Mouse (Mus musculus) gastrocnemius, postnatal 25 days (tissue): Measurements from ENCODE around the gene Plekhb1. TPM values are rescaled to one million over a fixed set of nuclear protein-coding genes. Genes with fewer than 3 reads are reported as not detected.

Source experiments
- DNase-seq: peaks from one replicate; pipeline ENCODE4 v3.0.0; 2022
- long read RNA-seq, 2 experiments: library from polyadenylated mRNA; stranded (forward); transcript quantifications; one replicate each; pipeline ENCODE4 v2.0.0; 2021
- total RNA-seq, 2 experiments: library from RNA; stranded (reverse); gene quantifications; 1 replicate in 1 of 2; 2 replicates in 1 of 2; pipeline ENCODE4 v1.2.3; 2021

Gene Plekhb1
- total RNA-seq: 10 to 100 TPM; 27.4 to 32.8 TPM
- long read RNA-seq, experiment 1, transcript Plekhb1-203 (7 exons, 1,806 nt): major isoform, 21 of 33 reads
- long read RNA-seq, experiment 1, partial matches to known transcripts: 3 of 33 reads
- long read RNA-seq, experiment 1, other reads (novel, unspliced or antisense): 6 of 33 reads
- long read RNA-seq, experiment 2, transcript Plekhb1-203 (7 exons, 1,806 nt): major isoform, 11 of 18 reads
- long read RNA-seq, experiment 2, partial matches to known transcripts: 1 of 18 reads
- long read RNA-seq, experiment 2, other reads (novel, unspliced or antisense): 4 of 18 reads

- DNase-seq: no peak
Observed at GRCm38 (mm10) chr7:100662231-100662630, at the start of gene Plekhb1. TSS of gene Plekhb1 (minus strand) at chr7:100662414.

- DNase-seq: no peak
Observed at GRCm38 (mm10) chr7:100706883-100707480, 44.8 kb upstream of the Plekhb1 start.

- peak; percentile 95 for DNase-seq
Observed at GRCm38 (mm10) chr7:100706143-100706841, 44.1 kb upstream of the Plekhb1 start, which contains the start of gene Fam168a. TSS of gene Fam168a (plus strand) at chr7:100706635.

- no peak for DNase-seq
Observed at GRCm38 (mm10) chr7:100699771-100700770, 37.9 kb upstream of the Plekhb1 start.

- DNase-seq: no peak
Observed at GRCm38 (mm10) chr7:100693199-100693598, 31.0 kb upstream of the Plekhb1 start.

- DNase-seq: peak; percentile 31
Observed at GRCm38 (mm10) chr7:100688471-100688870, 26.3 kb upstream of the Plekhb1 start.

GRCm38 (mm10) chr7:100685061-100686030 lies 23.1 kb upstream of the Plekhb1 start:
- peak; percentile 57 for DNase-seq

- DNase-seq: no peak
Observed at GRCm38 (mm10) chr7:100684538-100684937, 22.3 kb upstream of the Plekhb1 start.

GRCm38 (mm10) chr7:100684081-100684480 lies 21.9 kb upstream of the Plekhb1 start:
- DNase-seq: no peak

- no peak for DNase-seq
Observed at GRCm38 (mm10) chr7:100683241-100683640, 21.0 kb upstream of the Plekhb1 start.

- no peak for DNase-seq
Observed at GRCm38 (mm10) chr7:100681132-100681531, 18.9 kb upstream of the Plekhb1 start.

GRCm38 (mm10) chr7:100678948-100679880 lies 17.0 kb upstream of the Plekhb1 start:
- no peak for DNase-seq

GRCm38 (mm10) chr7:100678052-100678451 lies 15.8 kb upstream of the Plekhb1 start:
- DNase-seq: no peak

- DNase-seq: no peak
Observed at GRCm38 (mm10) chr7:100674941-100675340, 12.7 kb upstream of the Plekhb1 start.

GRCm38 (mm10) chr7:100673452-100673851 lies 11.2 kb upstream of the Plekhb1 start:
- no peak for DNase-seq

GRCm38 (mm10) chr7:100670646-100671045 lies 8.4 kb upstream of the Plekhb1 start:
- DNase-seq: no peak

GRCm38 (mm10) chr7:100663729-100664304 lies 1.6 kb upstream of the Plekhb1 start:
- DNase-seq: no peak

- DNase-seq: peak; percentile 85
Observed at GRCm38 (mm10) chr7:100663190-100663589, 976 bp upstream of the Plekhb1 start.

- DNase-seq: no peak
Observed at GRCm38 (mm10) chr7:100661264-100661663, 950 bp downstream of the Plekhb1 start.
